Mouse (Mus musculus) lung, embryonic 14.5 days (tissue): ENCODE measurements around the gene Rxfp4. TPM values are rescaled to one million over a fixed set of nuclear protein-coding genes. Genes with fewer than 3 reads are reported as not detected.

Source experiments
- ATAC-seq: fragments of 200-750 bp; cut with Nextera tagmentation; 2 replicates; pipeline ENCODE4 v1.8.0; 2017; ENCODE audit warnings: mild to moderate bottlenecking, moderate TSS enrichment, moderate library complexity; ENCODE audit not compliant: insufficient read depth
- DNase-seq: peaks from one replicate; pipeline ENCODE4 v3.0.0-alpha.2; 2015
- H3K27ac ChIP-seq: fragments of 300-500 bp; sonication (generic); 2 replicates; pipeline ENCODE4 v1.5.1; 2014; ENCODE audit warnings: low read depth, mild to moderate bottlenecking, moderate library complexity
- H3K27me3 ChIP-seq: fragments of 300-500 bp; sonication (generic); 2 replicates; pipeline ENCODE4 v1.6.1; 2014; ENCODE audit warnings: low read length, control low read depth; ENCODE audit not compliant: insufficient read depth
- H3K36me3 ChIP-seq: fragments of 300-500 bp; sonication (generic); 2 replicates; pipeline ENCODE4 v1.6.1; 2014; ENCODE audit warnings: control low read depth; ENCODE audit not compliant: insufficient read depth
- H3K4me1 ChIP-seq: fragments of 300-500 bp; sonication (generic); 2 replicates; pipeline ENCODE4 v1.6.1; 2014; ENCODE audit warnings: antibody characterized with exemption, control low read depth; ENCODE audit not compliant: insufficient read depth
- H3K4me2 ChIP-seq: fragments of 300-500 bp; sonication (generic); 2 replicates; pipeline ENCODE4 v1.6.1; 2014; ENCODE audit warnings: mild to moderate bottlenecking
- H3K4me3 ChIP-seq: fragments of 300-500 bp; sonication (generic); 2 replicates; pipeline ENCODE4 v1.5.1; 2014; ENCODE audit warnings: low read depth, low read length
- H3K9ac ChIP-seq: fragments of 300-500 bp; sonication (generic); 2 replicates; pipeline ENCODE4 v1.6.1; 2014
- H3K9me3 ChIP-seq: fragments of 300-500 bp; sonication (generic); 2 replicates; pipeline ENCODE4 v1.6.1; 2016; ENCODE audit warnings: low read depth, low read length, control low read depth
- CTCF ChIP-seq: IDR thresholded peaks from 2 replicates; pipeline ENCODE4 v1.5.1; 2016; ENCODE audit warnings: antibody characterized with exemption, low read depth
- WGBS: fragments of 180-500 bp; shearing (Covaris S2); extraction: QIAGEN DNeasy Blood & Tissue Kit; methylation state at CpG from one replicate; pipeline ENCODE4 v1.1.7; 2014; 5-methylcytosine and 5-hydroxymethylcytosine counted together
- polyA plus RNA-seq: library from polyadenylated mRNA; unstranded; fragments of >200 nt; fragmentation: Nextera tagmentation; extraction: Ambion mirVana; gene quantifications from 2 replicates; pipeline ENCODE4 v1.2.1, GENCODE M21; 2014

Gene Rxfp4
- polyA plus RNA-seq, 1 experiment from 2014 or later: not detected

DNA sequence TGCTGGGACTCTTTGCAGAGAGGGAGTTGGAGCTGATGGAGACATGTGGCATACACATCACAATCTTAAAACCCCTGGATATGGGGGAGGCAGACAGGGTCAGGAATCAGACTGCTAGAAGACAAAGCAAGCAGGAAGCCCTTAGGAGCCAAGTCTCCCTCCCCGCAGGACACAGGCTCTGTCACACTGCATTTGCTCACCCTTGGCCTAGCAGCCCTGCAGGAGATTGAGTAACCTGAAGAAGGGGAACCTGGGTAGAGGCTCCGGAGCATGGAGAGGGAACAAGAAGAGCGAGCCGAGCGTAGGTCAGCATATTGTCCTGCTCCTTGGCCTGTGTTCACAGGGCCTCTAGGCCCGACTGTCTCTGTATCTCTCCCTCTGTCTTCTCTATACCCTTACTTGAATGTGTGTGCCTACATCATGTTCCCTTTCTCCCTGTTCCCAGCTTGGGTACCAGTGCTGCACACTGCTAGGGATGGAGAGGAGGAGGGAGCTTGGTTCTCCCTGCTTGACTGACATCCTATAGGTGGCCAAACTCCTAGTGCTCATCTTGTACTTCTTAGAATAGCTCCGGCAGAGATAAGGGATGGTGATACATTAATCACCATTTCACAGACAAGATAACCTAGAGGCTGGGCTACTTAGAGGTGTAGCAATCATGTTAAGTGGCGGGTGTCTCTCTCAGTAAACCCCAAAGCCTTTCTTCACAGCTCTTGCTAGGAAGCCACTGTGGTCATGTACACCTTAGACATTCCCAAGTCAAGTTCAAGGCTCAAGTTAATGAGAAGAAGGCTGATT, 34.7 kb downstream of the Rxfp4 start:
- no peak for ATAC-seq
- no peak for TF ChIP-seq CTCF
- Histone ChIP-seq H3K9ac (no peak overlapping the region), H3K4me2 (no peak overlapping the region), H3K4me1 (peaks cover 17% of the 10 kb centered on the region), H3K9me3 (no peaks in the 10 kb centered on the region), H3K27me3 (no peaks in the 10 kb centered on the region), H3K4me3 (no peak overlapping the region), H3K27ac (no peak overlapping the region), H3K36me3 (no peaks in the 10 kb centered on the region)
- no peak for DNase-seq
- 63% methylated on average over 8 of the region's 8 CpGs for WGBS

DNA sequence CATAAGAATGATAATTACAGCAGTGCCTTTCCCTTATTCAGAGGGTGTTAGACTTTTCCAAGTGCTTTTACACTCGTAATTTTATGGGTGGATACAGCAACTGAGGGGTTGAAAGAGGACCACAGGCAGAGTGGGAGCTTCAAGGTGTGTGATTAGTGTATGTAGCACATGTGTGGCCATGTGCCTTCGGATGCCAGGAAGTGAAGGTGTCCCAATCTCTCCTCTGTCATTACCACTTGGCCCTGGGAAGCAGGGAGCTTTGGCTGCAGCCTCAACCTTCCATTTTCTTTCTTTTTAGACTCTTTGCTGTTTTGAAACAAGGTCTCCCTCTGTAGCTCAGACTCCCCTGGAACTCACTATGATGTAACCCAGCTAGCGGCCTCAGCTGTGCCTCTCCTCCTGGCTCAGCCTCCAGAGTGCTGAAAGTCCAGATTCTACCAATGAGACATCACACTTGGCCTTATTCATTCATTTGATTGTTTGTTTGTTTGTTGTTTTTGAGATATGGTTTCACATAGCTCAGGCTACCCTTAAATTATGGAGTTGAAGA, 35.9 kb downstream of the Rxfp4 start:
- 70% methylated on average over 3 of the region's 3 CpGs for WGBS
- H3K9ac ChIP-seq: 0 out of 2 replicates have a peak overlapping the region, but pooled peaks have one; percentile 31
- H3K36me3 ChIP-seq: no peaks in the 10 kb centered on the region
- ATAC-seq (no peak), DNase-seq (no peak)
- peaks cover 17% of the 10 kb centered on the region for H3K4me1 ChIP-seq
- H3K27me3 ChIP-seq: no peaks in the 10 kb centered on the region
- no peaks in the 10 kb centered on the region for H3K9me3 ChIP-seq
- no peak for TF ChIP-seq CTCF
- H3K4me3 ChIP-seq: peak overlapping the region; percentile 26; the same call in 1 of the 2 replicates
- H3K4me2 ChIP-seq: peak overlapping the region; percentile 52
- H3K27ac ChIP-seq: no peak overlapping the region

DNA sequence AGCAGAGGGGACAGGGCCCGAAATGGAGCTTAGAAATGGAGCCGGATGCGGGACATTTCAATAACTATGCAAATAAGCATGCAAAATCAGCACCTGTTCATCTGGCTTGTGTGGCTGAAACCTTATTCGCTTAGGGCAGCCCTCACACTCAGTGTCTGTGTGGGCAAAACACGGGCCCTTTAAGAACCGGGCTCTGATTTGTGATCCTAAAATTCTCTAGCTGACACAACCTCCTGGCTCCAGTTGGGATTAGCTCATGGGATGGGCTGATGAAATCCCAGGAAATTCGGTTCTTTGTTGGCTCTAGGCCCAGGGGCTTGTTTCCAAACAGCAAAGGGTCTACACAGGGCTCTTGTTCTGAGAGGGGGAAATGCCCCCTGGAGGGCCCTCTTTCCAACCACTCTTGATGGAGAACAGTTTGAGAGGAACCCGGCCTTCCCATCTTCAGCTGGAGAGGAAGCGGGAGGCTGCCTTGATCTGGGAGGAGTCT, 37.0 kb downstream of the Rxfp4 start:
- Histone ChIP-seq H3K9me3 (no peaks in the 10 kb centered on the region), H3K4me1 (peaks cover 17% of the 10 kb centered on the region), H3K4me2 (peak overlapping the region; percentile 52), H3K9ac (peak overlapping the region; percentile 40), H3K4me3 (peak overlapping the region; percentile 26), H3K27me3 (no peaks in the 10 kb centered on the region), H3K36me3 (no peaks in the 10 kb centered on the region), H3K27ac (peak overlapping the region; percentile 77)
- peak; percentile 81 for DNase-seq
- no peak for TF ChIP-seq CTCF
- 35% methylated on average over 9 of the region's 9 CpGs for WGBS
- ATAC-seq: peak; percentile 32; the same call in 1 of the 2 replicates

DNA sequence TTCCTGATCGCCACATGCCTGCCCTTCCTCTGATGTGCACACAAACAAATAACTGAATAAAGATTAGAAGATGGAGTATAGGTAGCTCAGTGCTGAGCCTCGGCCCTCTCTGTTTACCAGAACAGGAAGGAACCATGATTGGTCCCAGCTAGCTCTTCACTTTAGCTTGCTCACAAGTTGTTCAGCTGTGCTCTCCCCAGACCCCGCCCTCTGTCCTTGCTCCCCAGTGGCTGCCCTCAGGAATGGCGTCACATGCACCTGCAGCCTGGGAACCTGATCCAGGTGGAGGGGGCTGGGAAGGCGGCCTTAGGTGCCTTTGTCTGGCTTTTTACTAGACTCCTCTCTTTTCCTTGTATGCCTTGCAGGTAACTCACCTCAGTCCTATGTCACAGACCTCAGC, 37.8 kb downstream of the Rxfp4 start:
- DNase-seq (peak; percentile 65), ATAC-seq (peak; percentile 72)
- no peaks in the 10 kb centered on the region for H3K27me3 ChIP-seq
- H3K27ac ChIP-seq: peak overlapping the region; percentile 77
- no peak for TF ChIP-seq CTCF
- H3K4me2 ChIP-seq: peak overlapping the region; percentile 52
- H3K9ac ChIP-seq: peak overlapping the region; percentile 40
- no peaks in the 10 kb centered on the region for H3K36me3 ChIP-seq
- WGBS: 49% methylated on average over 5 of the region's 5 CpGs
- H3K4me1 ChIP-seq: peaks cover 14% of the 10 kb centered on the region
- H3K9me3 ChIP-seq: no peaks in the 10 kb centered on the region
- H3K4me3 ChIP-seq: peak overlapping the region; percentile 26; the same call in 1 of the 2 replicates

DNA sequence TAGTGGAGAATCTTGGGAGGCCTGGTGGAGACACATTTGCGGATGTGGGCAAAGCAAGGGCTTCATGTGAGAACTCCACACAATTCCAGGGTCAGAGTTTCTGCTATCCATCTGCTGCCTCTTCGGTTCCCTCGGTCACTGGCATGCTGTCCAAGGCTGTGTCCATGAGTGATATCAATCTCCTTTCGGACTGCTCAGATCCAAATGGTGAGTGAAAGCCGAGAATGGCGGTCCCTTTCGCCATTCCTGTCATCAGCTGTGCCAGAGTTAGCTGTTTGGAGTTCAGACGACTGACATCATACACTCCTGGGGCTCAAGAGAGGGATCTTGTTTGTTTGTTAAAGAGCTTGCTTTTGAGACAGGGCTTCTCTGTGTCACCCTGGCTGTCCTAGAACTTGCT, 38.5 kb downstream of the Rxfp4 start:
- no peak for ATAC-seq
- DNase-seq: no peak
- Histone ChIP-seq H3K4me3 (no peak overlapping the region), H3K9ac (no peak overlapping the region), H3K4me2 (no peak overlapping the region), H3K4me1 (peaks cover 14% of the 10 kb centered on the region), H3K36me3 (no peaks in the 10 kb centered on the region), H3K27me3 (no peaks in the 10 kb centered on the region), H3K9me3 (no peaks in the 10 kb centered on the region), H3K27ac (no peak overlapping the region)
- 55% methylated on average over 8 of the region's 8 CpGs for WGBS
- TF ChIP-seq CTCF: no peak

DNA sequence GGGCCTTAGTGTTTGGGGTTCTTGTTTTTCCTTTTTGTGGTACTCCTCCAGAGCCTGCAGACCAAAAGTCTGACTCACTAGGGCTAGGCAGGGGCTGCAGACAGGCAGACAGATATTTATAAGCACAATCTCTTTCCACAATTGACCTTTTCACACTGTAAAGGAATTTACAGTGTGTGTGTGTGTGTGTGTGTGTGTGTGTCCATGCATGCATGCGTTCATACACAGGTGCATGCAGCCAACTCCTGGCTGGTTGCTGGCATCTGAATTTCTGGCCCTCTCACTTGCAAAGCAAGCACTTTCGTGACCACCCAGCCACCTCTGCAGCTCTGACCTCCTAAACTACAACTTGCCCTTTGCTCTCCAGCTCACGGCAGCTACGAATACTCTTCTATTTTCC, 43.9 kb downstream of the Rxfp4 start:
- WGBS: 48% methylated on average over 4 of the region's 4 CpGs
- no peak for TF ChIP-seq CTCF
- Histone ChIP-seq H3K4me1 (no peaks in the 10 kb centered on the region), H3K4me3 (no peak overlapping the region), H3K36me3 (no peaks in the 10 kb centered on the region), H3K9me3 (no peaks in the 10 kb centered on the region), H3K9ac (no peak overlapping the region), H3K27ac (no peak overlapping the region), H3K27me3 (no peaks in the 10 kb centered on the region), H3K4me2 (no peak overlapping the region)
- DNase-seq: no peak
- ATAC-seq: no peak

DNA sequence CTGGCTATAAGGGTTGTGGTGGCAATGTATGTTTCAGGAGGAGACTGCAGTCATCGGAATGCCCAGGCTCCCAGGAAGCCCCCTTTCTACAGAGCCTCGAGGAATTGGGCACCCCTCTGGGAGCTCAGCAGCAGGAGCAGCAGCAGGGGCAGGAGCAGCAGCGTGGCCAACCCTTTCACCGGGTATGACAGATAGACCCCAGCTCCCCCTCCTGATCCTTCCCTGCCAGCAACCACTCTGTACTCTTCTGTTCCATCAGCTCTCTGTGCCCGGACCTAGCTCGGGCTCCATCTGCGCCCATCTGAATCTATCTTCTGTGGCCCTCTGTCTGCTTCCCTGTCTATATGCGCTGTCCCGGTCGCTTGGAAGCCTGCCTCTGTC, 45.2 kb downstream of the Rxfp4 start:
- H3K9ac ChIP-seq: peak overlapping the region; percentile 31; the same call in 1 of the 2 replicates
- no peak for DNase-seq
- no peak for TF ChIP-seq CTCF
- no peaks in the 10 kb centered on the region for H3K4me1 ChIP-seq
- no peaks in the 10 kb centered on the region for H3K9me3 ChIP-seq
- no peak overlapping the region for H3K27ac ChIP-seq
- no peaks in the 10 kb centered on the region for H3K36me3 ChIP-seq
- peak overlapping the region; percentile 12; the same call in 1 of the 2 replicates for H3K4me3 ChIP-seq
- H3K27me3 ChIP-seq: no peaks in the 10 kb centered on the region
- H3K4me2 ChIP-seq: peak overlapping the region; percentile 55
- WGBS: 26% methylated on average over 10 of the region's 10 CpGs
- no peak for ATAC-seq
